Mouse (Mus musculus): Measurements from ENCODE around the gene Rnf40. TPM values are rescaled to one million over a fixed set of nuclear protein-coding genes. Genes with fewer than 3 reads are reported as not detected.

Rnf40 gene
- polyA plus RNA-seq (2012; rRNA removed): 10.3 and 14.0 TPM in 2 replicates
- polyA plus RNA-seq (2014; fragmentation: Nextera tagmentation; extraction: Ambion mirVana): 13.7 and 16.1 TPM in 2 replicates

DNA sequence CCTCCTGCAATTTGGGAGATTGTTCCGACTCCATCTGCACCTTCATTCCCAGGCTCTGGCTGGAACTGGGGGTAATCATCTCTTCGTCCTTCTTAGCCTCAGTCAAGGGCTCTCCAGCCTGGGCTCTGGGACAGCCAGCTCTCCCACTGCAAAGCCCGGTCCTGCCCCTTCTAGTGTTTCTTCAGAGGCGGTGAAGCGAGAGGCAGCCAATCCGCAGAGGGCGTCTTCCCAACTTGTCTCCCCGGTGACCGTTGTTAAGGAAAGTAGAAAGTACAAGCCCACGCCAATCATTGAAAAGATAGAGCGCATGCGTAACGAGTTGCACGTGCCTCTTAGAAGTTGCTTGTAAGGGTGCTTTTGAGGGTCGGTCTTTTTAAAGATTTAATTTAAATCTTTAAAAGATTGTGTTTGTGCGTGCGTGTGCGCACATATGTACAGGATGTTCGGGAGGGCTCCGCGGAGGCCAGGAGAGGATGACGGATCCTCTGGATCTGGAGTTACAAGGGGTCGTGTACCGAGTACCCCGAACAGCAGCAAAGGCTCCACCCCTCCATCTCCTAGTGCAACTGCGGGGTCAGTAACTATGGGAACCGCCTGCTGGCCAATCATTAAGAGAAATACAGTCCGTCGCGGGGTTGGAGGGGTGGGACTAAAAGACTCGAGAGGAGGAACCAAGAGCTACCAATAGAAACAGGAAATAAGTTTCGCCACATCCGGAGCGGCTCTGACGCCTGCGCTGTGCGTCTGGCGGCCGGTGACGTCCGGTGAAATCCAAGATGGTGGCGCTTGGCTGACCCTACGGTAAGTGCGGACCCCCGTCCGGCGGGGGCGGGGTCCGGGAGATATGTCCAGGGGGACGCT, at the start of gene Rnf40, which contains the start of gene Ccdc189:
TSS of gene Rnf40 (plus strand) at position 757 of the 861 bp plus-strand sequence.
TSS of gene Ccdc189 (minus strand) at position 585 of the 861 bp plus-strand sequence.
- H3K36me3 ChIP-seq (replicated peaks; ENCODE audit: control insufficient read depth, insufficient read depth, low read depth): peaks cover 36% of the 10 kb centered on the region
- WGBS (ENCODE audit: insufficient replicate concordance): under 1% methylated on average over 50 of the region's 50 CpGs

DNA sequence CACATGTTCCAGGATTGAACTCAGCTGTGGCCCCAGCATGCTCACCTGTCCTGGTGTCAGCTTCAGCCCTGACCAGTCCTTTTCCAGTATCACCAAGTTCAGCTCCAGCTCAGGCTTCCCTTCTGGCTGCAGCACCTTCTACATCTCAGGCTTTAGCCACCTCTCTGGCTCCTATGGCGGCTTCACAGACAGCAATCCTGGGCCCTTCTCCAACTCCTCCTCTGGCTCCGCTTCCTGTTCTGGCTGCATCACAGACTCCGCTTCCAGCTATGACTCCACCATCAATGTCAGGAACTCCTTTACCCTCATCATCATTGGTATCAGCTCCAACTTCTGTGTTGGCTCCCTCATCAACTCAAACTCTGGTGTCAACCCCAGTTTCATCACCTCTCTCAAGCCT, 46.9 kb upstream of the Rnf40 start:
- Histone ChIP-seq H3K4me3 (ENCODE audit: insufficient read depth in 1 of 2, low read depth in 2 of 2, low read length in 2 of 2) (no peak overlapping the region), H3K36me3 (replicated peaks; ENCODE audit: control insufficient read depth, insufficient read depth, low read depth) (peaks cover 92% of the 10 kb centered on the region), H3K9me3 (ENCODE audit: control insufficient read depth, low read length) (no peaks in the 10 kb centered on the region), H3K27ac (no peak overlapping the region), H3K9ac (replicated peaks) (no peak overlapping the region), H3K27me3 (ENCODE audit: control insufficient read depth, insufficient read depth, low read length) (no peaks in the 10 kb centered on the region), H3K4me2 (ENCODE audit: low read depth) (no peak overlapping the region), H3K4me1 (replicated peaks; ENCODE audit: control insufficient read depth in 2 of 2, insufficient read depth in 2 of 2, low read length in 1 of 2) (no peaks in the 10 kb centered on the region)
- DNase-seq (ENCODE audit: low read depth in 3 of 3, low spot score in 3 of 3) (no peak), ATAC-seq (ENCODE audit: insufficient read depth) (no peak)
- 92% methylated on average over 3 of the region's 3 CpGs for WGBS (ENCODE audit: insufficient replicate concordance)
- TF ChIP-seq CTCF (IDR thresholded peaks at IDR 0.05; ENCODE audit: low read depth) (no peak), EP300 (IDR thresholded peaks at IDR 0.05; ENCODE audit: low read depth) (no peak)

More for the DNA sequence above, at the start of gene Rnf40, which contains the start of gene Ccdc189:
- H3K4me1 ChIP-seq (replicated peaks; ENCODE audit: control insufficient read depth in 2 of 2, insufficient read depth in 2 of 2, low read length in 1 of 2): peaks cover 24 to 28% of the 10 kb centered on the region in 2 experiments
- DNase-seq (ENCODE audit: low read depth in 3 of 3, low spot score in 3 of 3) (peak; percentile 97 to 98 (median 97)), ATAC-seq (ENCODE audit: insufficient read depth) (peak; percentile 93)
- H3K4me2 ChIP-seq (ENCODE audit: low read depth): peak within 1 kb of the TSS; percentile 77
- H3K27ac ChIP-seq: peak within 1 kb of the TSS; percentile 32
- H3K27me3 ChIP-seq (ENCODE audit: control insufficient read depth, insufficient read depth, low read length): no peaks in the 10 kb centered on the region
- peak within 1 kb of the TSS; percentile 76 to 94 for H3K4me3 ChIP-seq (ENCODE audit: insufficient read depth in 1 of 2, low read depth in 2 of 2, low read length in 2 of 2)
- TF ChIP-seq CTCF (IDR thresholded peaks at IDR 0.05; ENCODE audit: low read depth) (no peak), EP300 (IDR thresholded peaks at IDR 0.05; ENCODE audit: low read depth) (no peak)
- H3K9ac ChIP-seq (replicated peaks): peak within 1 kb of the TSS; percentile 79
- H3K9me3 ChIP-seq (ENCODE audit: control insufficient read depth, low read length): no peaks in the 10 kb centered on the region

DNA sequence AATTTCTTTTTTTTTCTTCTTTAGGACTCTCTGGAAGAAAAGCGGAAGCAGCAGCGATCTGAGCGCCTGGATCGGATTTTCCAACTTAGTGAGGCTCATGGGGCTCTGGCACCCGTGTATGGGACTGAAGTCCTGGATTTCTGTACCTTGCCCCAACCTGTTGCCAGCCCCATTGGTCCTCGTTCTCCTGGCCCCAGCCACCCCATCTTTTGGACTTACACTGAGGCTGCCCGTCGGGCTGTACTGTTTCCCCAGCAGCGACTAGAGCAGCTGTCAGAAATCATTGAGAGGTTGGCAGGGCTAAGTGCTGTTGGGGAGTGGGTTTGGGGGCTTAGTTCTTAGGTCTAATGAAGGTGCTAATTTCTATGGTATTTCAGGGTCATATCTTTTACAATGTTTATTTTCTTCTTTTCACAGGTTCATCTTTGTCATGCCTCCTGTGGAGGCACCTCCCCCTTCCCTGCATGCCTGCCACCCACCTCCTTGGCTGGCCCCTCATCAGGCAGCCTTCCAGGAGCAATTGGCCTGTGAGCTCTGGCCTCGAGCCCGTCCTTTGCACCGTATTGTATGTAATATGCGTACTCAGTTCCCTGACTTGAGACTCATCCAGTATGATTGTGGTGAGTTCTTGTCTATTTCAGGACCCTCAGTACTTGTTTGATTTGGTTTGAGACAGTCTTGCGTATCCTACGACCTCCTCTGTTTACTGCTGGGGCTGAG, 39.3 kb upstream of the Rnf40 start:
- H3K27ac ChIP-seq: no peak overlapping the region
- TF ChIP-seq CTCF (IDR thresholded peaks at IDR 0.05; ENCODE audit: low read depth) (no peak), EP300 (IDR thresholded peaks at IDR 0.05; ENCODE audit: low read depth) (no peak)
- H3K27me3 ChIP-seq (ENCODE audit: control insufficient read depth, insufficient read depth, low read length): no peaks in the 10 kb centered on the region
- no peak for ATAC-seq (ENCODE audit: insufficient read depth)
- 88% methylated on average over 15 of the region's 15 CpGs for WGBS (ENCODE audit: insufficient replicate concordance)
- no peak overlapping the region for H3K4me2 ChIP-seq (ENCODE audit: low read depth)
- no peak overlapping the region for H3K9ac ChIP-seq (replicated peaks)
- no peaks in the 10 kb centered on the region for H3K4me1 ChIP-seq (replicated peaks; ENCODE audit: control insufficient read depth in 2 of 2, insufficient read depth in 2 of 2, low read length in 1 of 2)
- no peaks in the 10 kb centered on the region for H3K9me3 ChIP-seq (ENCODE audit: control insufficient read depth, low read length)
- H3K4me3 ChIP-seq (ENCODE audit: insufficient read depth in 1 of 2, low read depth in 2 of 2, low read length in 2 of 2): no peak overlapping the region
- peaks cover 75% of the 10 kb centered on the region for H3K36me3 ChIP-seq (replicated peaks; ENCODE audit: control insufficient read depth, insufficient read depth, low read depth)
- no peak for DNase-seq (ENCODE audit: low read depth in 3 of 3, low spot score in 3 of 3)

DNA sequence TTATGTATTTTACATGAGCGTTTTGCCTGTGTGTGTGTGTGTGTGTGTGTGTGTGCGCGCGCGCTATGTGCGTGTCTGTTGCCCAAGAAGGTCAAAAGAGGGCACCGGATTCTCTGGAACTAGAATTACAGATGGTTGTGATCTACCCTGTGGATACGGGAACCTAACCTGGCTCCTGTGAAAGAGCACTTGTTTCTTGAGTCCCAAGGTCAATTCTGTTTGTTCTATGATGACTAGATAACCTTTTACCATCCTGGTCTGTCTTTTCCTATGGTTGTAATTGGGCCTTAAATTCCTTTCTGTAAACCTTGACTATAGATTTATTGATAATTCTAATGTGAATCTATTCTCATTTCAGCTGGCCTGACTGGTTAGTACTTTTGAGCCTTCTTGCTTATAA, 37.0 kb upstream of the Rnf40 start:
- Histone ChIP-seq H3K27ac (no peak overlapping the region), H3K9ac (replicated peaks) (no peak overlapping the region), H3K4me3 (ENCODE audit: insufficient read depth in 1 of 2, low read depth in 2 of 2, low read length in 2 of 2) (no peak overlapping the region), H3K4me1 (replicated peaks; ENCODE audit: control insufficient read depth in 2 of 2, insufficient read depth in 2 of 2, low read length in 1 of 2) (no peaks in the 10 kb centered on the region), H3K9me3 (ENCODE audit: control insufficient read depth, low read length) (no peaks in the 10 kb centered on the region), H3K36me3 (replicated peaks; ENCODE audit: control insufficient read depth, insufficient read depth, low read depth) (peaks cover 72% of the 10 kb centered on the region), H3K4me2 (ENCODE audit: low read depth) (no peak overlapping the region), H3K27me3 (ENCODE audit: control insufficient read depth, insufficient read depth, low read length) (no peaks in the 10 kb centered on the region)
- no peak for DNase-seq (ENCODE audit: low read depth in 3 of 3, low spot score in 3 of 3)
- TF ChIP-seq CTCF (IDR thresholded peaks at IDR 0.05; ENCODE audit: low read depth) (no peak), EP300 (IDR thresholded peaks at IDR 0.05; ENCODE audit: low read depth) (no peak)
- no peak for ATAC-seq (ENCODE audit: insufficient read depth)
- WGBS (ENCODE audit: insufficient replicate concordance): 94% methylated on average over 8 of the region's 8 CpGs

GRCm38 (mm10) chr7:127560580-127560979, 28.0 kb upstream of the Rnf40 start:
- no peaks in the 10 kb centered on the region for H3K9me3 ChIP-seq (ENCODE audit: control insufficient read depth, low read length)
- no peak overlapping the region for H3K9ac ChIP-seq (replicated peaks)
- no peak overlapping the region for H3K27ac ChIP-seq
- no peak overlapping the region for H3K4me3 ChIP-seq (ENCODE audit: insufficient read depth in 1 of 2, low read depth in 2 of 2, low read length in 2 of 2)
- peaks cover 54% of the 10 kb centered on the region for H3K36me3 ChIP-seq (replicated peaks; ENCODE audit: control insufficient read depth, insufficient read depth, low read depth)
- ATAC-seq (ENCODE audit: insufficient read depth) (no peak), DNase-seq (ENCODE audit: low read depth in 3 of 3, low spot score in 3 of 3) (no peak)
- no peak overlapping the region for H3K4me2 ChIP-seq (ENCODE audit: low read depth)
- no peaks in the 10 kb centered on the region for H3K27me3 ChIP-seq (ENCODE audit: control insufficient read depth, insufficient read depth, low read length)
- no peaks in the 10 kb centered on the region for H3K4me1 ChIP-seq (replicated peaks; ENCODE audit: control insufficient read depth in 2 of 2, insufficient read depth in 2 of 2, low read length in 1 of 2)
- 87% methylated on average over 11 of the region's 11 CpGs for WGBS (ENCODE audit: insufficient replicate concordance)
- TF ChIP-seq CTCF (IDR thresholded peaks at IDR 0.05; ENCODE audit: low read depth) (no peak), EP300 (IDR thresholded peaks at IDR 0.05; ENCODE audit: low read depth) (no peak)

Data from liver, embryonic 14.5 days (tissue).